Mouse (Mus musculus) midbrain, embryonic 10.5 days (tissue): ENCODE results near the gene Plekha7. TPM values are rescaled to one million over a fixed set of nuclear protein-coding genes. Genes with fewer than 3 reads are reported as not detected.

Source experiments
- DNase-seq: peaks from one replicate; pipeline ENCODE4 v3.0.0-alpha.2; 2017; ENCODE audit warnings: low spot score
- H3K27ac ChIP-seq: fragments of 300-500 bp; sonication (generic); replicated peaks from 2 replicates; pipeline ENCODE4 v1.5.1; 2016; ENCODE audit warnings: mild to moderate bottlenecking
- H3K27me3 ChIP-seq: fragments of 300-500 bp; sonication (generic); 2 replicates; pipeline ENCODE4 v1.6.1; 2016; ENCODE audit warnings: low read depth, mild to moderate bottlenecking; ENCODE audit not compliant: poor library complexity, severe bottlenecking
- H3K36me3 ChIP-seq: fragments of 300-500 bp; sonication (generic); 2 replicates; pipeline ENCODE4 v1.6.1; 2016; ENCODE audit warnings: mild to moderate bottlenecking, moderate library complexity
- H3K4me1 ChIP-seq: fragments of 300-500 bp; sonication (generic); 2 replicates; pipeline ENCODE4 v1.6.1; 2016
- H3K4me3 ChIP-seq: fragments of 300-500 bp; sonication (generic); 2 replicates; pipeline ENCODE4 v1.5.1; 2016; ENCODE audit warnings: mild to moderate bottlenecking, moderate library complexity
- H3K9me3 ChIP-seq: fragments of 300-500 bp; sonication (generic); replicated peaks from 2 replicates; pipeline ENCODE4 v1.6.1; 2016; ENCODE audit warnings: mild to moderate bottlenecking
- whole genome bisulfite sequencing: fragments of 180-500 bp; shearing (Covaris S2); methylation state at CpG from one replicate; pipeline ENCODE4 v1.1.7; 2016; 5-methylcytosine and 5-hydroxymethylcytosine counted together
- polyA plus RNA-seq: library from polyadenylated mRNA; unstranded; fragments of >200 nt; fragmentation: Nextera tagmentation; extraction: Ambion mirVana; gene quantifications from 2 replicates; pipeline ENCODE4 v1.2.1, GENCODE M21; 2016

Gene Plekha7
- polyA plus RNA-seq, 1 experiment from 2014 or later, result 25.5 TPM

DNA sequence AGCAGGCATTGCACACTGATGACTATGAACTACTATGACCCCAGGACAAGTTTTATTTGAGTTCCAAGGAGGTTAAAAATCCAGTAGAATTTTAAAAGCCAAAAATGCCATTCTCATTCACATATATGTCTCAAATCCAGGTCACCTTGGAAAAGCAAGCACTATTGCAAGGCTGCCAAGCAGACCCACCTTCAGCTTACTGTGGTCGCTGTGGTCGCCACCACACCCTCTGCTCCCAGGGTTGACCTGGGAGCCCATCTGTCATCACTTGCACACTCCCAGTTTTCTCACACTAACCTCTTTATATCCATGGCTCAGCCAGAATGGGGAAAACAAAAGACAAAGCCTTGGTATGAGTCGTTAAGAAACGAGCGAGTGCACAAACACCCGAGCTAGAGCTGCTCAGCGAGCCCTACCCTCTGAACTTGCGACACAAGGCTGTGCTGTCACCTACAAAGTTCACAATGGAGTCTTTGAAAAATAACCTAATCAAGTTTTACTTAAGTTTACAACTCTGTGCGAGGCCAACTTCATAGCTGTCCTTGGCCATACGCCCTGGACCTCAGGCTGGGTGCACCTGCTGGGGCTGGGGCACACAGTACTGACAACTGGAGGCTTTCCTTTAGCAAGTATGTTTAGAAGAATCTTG, 106.0 kb downstream of the Plekha7 start:
- WGBS, result 89% methylated on average over 10 of the region's 10 CpGs
- no peak for DNase-seq
- H3K27ac ChIP-seq, result no peak overlapping the region
- H3K4me1 ChIP-seq, result peaks cover 20% of the 10 kb centered on the region
- no peak overlapping the region for H3K4me3 ChIP-seq
- no peaks in the 10 kb centered on the region for H3K36me3 ChIP-seq
- no peaks in the 10 kb centered on the region for H3K27me3 ChIP-seq
- H3K9me3 ChIP-seq, result no peaks in the 10 kb centered on the region

DNA sequence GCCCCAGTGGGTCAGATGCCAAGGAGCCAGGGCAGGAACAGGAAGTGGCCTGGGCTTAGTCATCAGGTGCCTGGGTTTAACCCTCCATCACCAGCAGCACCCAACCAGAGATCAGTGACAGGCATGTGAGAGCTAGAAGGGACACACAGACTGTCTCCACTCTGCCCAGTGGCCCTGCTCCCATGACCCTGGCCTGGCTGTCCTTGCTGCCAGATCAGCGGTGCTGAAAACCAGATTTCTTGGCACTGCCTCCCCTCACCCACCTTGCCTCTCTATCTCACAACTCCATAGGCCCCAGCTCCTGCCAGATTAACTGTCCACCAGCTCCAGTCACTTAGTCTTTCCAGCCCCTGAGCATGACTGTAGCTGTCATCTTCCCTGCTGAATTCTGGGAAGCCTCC, 107.2 kb downstream of the Plekha7 start:
- Histone ChIP-seq H3K4me3 (no peak overlapping the region), H3K36me3 (no peaks in the 10 kb centered on the region), H3K4me1 (peaks cover 27% of the 10 kb centered on the region), H3K9me3 (no peaks in the 10 kb centered on the region), H3K27me3 (no peaks in the 10 kb centered on the region), H3K27ac (no peak overlapping the region)
- DNase-seq, result no peak
- WGBS, result 91% methylated on average over 1 of the region's 1 CpGs

DNA sequence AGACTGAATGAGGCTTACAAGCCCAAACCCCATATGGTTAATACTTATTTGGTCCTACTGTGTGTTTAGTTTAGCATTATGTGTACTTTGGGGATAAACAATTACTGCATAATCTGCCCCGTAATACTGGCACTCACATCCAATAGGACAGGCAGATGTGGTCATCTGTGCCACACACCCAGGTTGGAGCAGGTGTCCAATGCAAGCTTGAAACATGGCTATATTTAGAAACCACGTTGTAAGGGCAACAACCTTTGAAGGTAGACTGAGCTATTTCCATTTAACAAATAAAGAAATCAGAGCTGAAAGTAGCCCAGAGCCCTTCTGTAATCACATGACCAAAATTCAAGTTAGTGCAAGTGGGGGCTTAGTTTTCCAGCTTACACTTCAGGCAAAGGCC, 107.6 kb downstream of the Plekha7 start:
- DNase-seq, result no peak
- Histone ChIP-seq H3K4me1 (peaks cover 27% of the 10 kb centered on the region), H3K4me3 (no peak overlapping the region)

DNA sequence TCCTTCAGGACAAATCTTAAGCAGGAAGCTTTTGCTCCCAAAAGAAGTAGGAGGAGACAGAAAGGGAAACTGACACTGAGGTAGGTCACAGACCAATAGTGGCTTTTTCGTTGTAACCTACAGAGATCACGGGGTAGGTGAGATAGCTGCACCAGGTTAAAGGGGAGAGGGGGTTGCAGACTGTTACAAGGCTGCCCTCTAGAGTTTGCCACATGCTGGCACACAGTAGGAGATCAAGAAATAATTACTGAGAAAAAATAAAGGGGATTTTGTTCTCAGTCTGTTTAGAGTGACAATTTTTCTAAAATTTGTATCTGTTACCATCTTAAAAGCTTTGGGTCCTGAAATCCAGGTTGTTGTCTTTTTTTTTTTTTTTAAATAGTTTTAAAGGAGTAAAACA, 109.3 kb downstream of the Plekha7 start:
- WGBS, result 48% methylated on average over 2 of the region's 2 CpGs
- no peak overlapping the region; the same call in 1 of the 2 replicates for H3K27ac ChIP-seq
- no peaks in the 10 kb centered on the region for H3K9me3 ChIP-seq
- peaks cover 28% of the 10 kb centered on the region for H3K4me1 ChIP-seq
- no peak overlapping the region for H3K4me3 ChIP-seq
- H3K27me3 ChIP-seq, result no peaks in the 10 kb centered on the region
- no peaks in the 10 kb centered on the region for H3K36me3 ChIP-seq
- no peak for DNase-seq

More for the DNA sequence above, 107.6 kb downstream of the Plekha7 start:
- no peaks in the 10 kb centered on the region for H3K27me3 ChIP-seq
- H3K36me3 ChIP-seq, result no peaks in the 10 kb centered on the region
- H3K27ac ChIP-seq, result no peak overlapping the region
- 88% methylated on average over 2 of the region's 2 CpGs for WGBS
- no peaks in the 10 kb centered on the region for H3K9me3 ChIP-seq

DNA sequence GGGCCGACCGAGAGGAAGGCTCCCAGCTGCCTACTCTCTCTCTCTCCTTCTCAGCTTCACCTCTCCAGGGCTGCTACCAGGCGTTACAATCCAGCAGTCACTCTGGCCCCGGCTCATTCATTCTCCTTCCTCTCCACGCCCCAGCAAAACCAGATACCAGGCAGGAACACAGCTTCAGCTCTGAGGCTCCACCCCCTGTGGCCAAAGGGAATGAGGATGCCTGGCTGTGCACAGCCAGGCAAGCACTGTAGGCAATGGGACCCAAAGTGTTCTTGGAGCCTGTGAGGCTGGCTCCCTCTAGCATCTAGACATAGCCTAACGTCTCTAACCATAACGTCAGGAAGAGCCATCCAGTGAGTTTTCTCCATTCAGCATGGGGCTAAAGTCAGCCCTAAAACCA, 109.8 kb downstream of the Plekha7 start:
- Histone ChIP-seq H3K27ac (no peak overlapping the region; the same call in 1 of the 2 replicates), H3K4me3 (no peak overlapping the region), H3K27me3 (no peaks in the 10 kb centered on the region), H3K4me1 (peaks cover 31% of the 10 kb centered on the region), H3K36me3 (no peaks in the 10 kb centered on the region), H3K9me3 (no peaks in the 10 kb centered on the region)
- WGBS, result 28% methylated on average over 7 of the region's 7 CpGs
- DNase-seq, result no peak

DNA sequence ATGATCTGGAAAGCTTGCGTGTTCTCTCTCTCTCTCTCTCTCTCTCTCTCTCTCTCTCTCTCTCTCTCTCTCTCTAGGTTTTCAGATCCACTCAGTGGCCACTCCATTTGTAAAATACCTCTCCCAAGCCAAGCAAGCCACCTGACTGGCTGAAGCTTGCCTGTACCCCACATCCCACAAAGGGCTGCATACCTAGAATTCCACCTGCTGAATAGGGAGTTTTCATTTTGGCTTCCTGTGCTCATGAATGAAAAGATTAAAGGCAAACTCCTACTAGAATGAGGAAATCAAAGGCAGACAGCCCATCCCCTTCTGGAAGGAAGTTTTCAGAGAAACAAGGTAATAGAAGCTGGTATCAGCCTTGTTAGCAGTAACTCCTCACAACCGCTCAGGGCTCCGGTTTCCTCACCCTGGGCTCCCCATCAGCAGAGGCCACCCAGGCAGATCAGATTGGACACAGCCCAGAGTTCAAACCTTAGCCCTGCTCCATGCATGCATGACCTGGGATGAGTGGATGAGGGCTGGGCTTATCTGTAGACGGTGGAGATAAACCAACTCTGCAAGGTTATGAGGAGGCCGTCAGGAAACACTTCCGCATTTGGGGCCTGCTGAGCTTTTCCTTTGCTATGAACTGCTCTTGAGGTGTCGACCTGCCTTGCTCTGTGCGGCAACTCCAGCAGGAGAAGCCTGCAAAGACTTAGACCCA, 111.0 kb downstream of the Plekha7 start:
- no peaks in the 10 kb centered on the region for H3K9me3 ChIP-seq
- no peak for DNase-seq
- H3K36me3 ChIP-seq, result no peaks in the 10 kb centered on the region
- 65% methylated on average over 8 of the region's 8 CpGs for WGBS
- H3K4me1 ChIP-seq, result peaks cover 36% of the 10 kb centered on the region
- no peaks in the 10 kb centered on the region for H3K27me3 ChIP-seq
- H3K27ac ChIP-seq, result 0 out of 2 replicates have a peak overlapping the region, but pooled peaks have one; percentile 57
- no peak overlapping the region for H3K4me3 ChIP-seq

DNA sequence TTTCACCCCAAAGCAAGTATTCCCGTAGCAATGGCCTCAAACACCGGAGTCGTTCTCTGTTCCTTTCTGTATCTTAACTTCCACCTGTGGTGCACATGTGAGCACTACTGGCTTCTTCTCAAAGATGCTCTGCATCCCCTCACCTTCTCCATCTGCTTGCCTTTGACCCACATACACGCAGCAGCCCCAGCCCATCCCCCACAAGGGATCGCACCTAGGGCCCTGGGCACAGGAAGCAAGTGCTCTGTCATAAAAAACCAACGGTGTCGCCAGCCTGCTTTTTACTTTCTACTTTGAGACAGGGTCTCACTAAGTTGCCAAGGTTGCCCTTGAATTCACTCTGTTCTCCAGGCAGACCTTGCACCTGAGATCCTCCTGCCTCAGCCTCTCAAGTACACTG, 113.2 kb downstream of the Plekha7 start:
- no peaks in the 10 kb centered on the region for H3K27me3 ChIP-seq
- H3K36me3 ChIP-seq, result no peaks in the 10 kb centered on the region
- DNase-seq, result no peak
- H3K4me3 ChIP-seq, result no peak overlapping the region
- 90% methylated on average over 7 of the region's 7 CpGs for WGBS
- H3K9me3 ChIP-seq, result no peaks in the 10 kb centered on the region
- peaks cover 57% of the 10 kb centered on the region for H3K4me1 ChIP-seq
- no peak overlapping the region for H3K27ac ChIP-seq

DNA sequence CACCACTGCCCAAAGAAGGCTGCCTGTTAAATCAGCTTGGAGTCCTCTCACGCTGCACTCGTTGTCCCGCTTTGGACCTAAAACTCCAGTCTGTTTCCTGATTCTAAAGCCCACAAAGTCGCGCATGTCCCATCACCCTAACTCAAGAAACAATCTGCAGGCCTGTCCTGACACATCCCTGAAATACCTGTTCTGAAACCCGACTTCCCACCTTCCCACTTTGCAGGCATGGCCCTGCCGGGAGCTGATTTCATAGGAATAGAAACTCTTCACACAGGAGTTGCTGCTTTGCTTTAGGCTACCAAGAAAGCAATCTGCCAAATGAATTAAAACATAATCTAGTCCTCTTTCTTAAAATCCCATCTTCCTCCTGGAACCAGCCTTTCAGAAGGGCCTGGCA, 115.2 kb downstream of the Plekha7 start:
- 91% methylated on average over 7 of the region's 7 CpGs for WGBS
- Histone ChIP-seq H3K4me1 (peaks cover 56% of the 10 kb centered on the region), H3K27ac (0 out of 2 replicates have a peak overlapping the region, but pooled peaks have one; percentile 1), H3K36me3 (peaks cover 9% of the 10 kb centered on the region), H3K27me3 (no peaks in the 10 kb centered on the region), H3K9me3 (no peaks in the 10 kb centered on the region), H3K4me3 (no peak overlapping the region)
- no peak for DNase-seq

DNA sequence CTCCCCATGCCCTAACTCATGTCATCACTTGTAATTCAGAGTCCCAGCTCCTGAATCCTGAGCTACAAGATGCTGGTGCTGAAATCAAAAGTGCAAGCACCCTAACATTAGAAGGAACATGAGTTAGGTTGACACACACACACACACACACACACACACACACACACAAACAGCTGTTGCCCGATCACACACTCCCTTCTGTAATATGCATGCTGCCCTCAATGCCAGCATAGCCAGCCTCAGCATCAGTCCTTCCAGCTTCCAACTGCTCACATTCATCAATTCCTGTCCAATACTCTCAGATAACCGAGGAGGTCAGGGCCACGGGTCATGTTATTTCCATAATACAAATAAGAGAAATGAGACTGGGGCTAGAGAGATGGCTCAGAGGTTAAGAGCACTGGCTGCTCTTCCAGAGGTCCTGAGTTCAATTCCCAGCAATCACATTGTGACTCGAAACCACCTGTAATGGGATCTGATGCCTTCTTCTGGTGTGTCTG, 116.0 kb downstream of the Plekha7 start:
- WGBS, result 77% methylated on average over 4 of the region's 4 CpGs
- Histone ChIP-seq H3K9me3 (no peaks in the 10 kb centered on the region), H3K27me3 (no peaks in the 10 kb centered on the region), H3K4me1 (peaks cover 50% of the 10 kb centered on the region), H3K27ac (peak overlapping the region; percentile 76; the same call in 1 of the 2 replicates), H3K4me3 (no peak overlapping the region), H3K36me3 (peaks cover 18% of the 10 kb centered on the region)
- DNase-seq, result no peak

DNA sequence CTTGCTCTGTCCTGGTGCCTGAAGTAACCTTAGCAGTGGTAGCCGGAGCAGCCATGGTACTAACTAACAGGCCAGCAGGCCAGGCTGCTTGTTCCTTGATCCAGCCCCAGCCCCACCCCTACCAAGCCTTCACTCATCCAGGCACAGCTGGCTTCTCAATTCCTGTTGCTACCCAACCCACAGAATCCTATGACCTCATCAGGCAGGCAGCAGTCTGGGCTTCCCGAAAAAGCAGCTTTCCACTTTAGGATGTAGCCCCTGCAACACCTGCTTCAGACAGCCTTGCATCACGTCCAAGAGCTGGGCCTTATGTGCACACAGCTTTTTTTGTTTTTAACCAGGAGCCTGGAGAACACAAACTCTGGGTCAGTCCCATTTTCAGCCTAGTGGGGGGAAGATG, 117.0 kb downstream of the Plekha7 start:
- Histone ChIP-seq H3K9me3 (no peaks in the 10 kb centered on the region), H3K4me3 (no peak overlapping the region), H3K36me3 (peaks cover 22% of the 10 kb centered on the region), H3K4me1 (peaks cover 50% of the 10 kb centered on the region), H3K27ac (peak overlapping the region; percentile 76), H3K27me3 (no peaks in the 10 kb centered on the region)
- DNase-seq, result peak; percentile 61
- 27% methylated on average over 3 of the region's 3 CpGs for WGBS

DNA sequence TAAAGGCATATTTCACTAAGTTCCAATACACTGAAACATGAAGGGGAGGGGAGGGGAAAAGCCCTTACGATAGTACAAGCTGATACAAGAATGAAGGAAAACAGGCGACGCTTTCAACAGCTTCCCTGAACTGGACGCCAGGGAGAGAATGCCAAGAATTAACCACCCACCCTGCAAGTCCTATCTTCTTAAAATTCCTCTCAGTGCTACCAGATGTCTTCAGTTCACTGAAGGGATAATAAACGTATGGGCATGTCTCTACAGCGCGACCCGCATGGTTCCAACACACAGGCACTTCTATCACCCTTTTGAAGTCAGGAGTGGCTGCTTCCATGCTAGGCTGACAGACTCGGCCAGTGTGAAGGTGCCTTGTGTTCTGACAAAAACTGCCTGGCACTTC, 118.5 kb downstream of the Plekha7 start:
- DNase-seq, result no peak
- no peak overlapping the region; the same call in 1 of the 2 replicates for H3K27ac ChIP-seq
- no peak overlapping the region for H3K4me3 ChIP-seq
- WGBS, result 76% methylated on average over 9 of the region's 9 CpGs
- peaks cover 64% of the 10 kb centered on the region for H3K4me1 ChIP-seq
- H3K9me3 ChIP-seq, result no peaks in the 10 kb centered on the region
- H3K27me3 ChIP-seq, result no peaks in the 10 kb centered on the region
- H3K36me3 ChIP-seq, result peaks cover 22% of the 10 kb centered on the region

DNA sequence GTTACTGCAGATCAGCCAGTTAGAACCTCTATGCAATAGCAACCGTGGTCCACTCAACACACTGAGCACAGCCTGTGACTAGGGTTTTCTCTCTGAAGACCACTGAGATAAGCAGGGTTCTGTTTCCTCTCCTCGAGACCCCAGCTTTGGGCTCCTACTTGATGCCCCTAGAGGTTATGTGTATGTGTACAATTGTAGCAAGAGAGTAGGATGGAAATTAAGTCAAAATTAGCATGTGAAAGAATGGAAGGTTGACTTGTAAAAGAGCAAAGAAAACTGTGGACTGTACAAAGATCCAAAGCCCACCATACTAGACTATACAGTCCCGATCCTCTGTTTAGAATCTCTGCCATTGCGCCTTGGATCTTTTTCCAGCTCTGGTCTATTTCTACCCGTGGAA, 119.8 kb downstream of the Plekha7 start:
- no peak overlapping the region for H3K27ac ChIP-seq
- H3K4me3 ChIP-seq, result no peak overlapping the region
- no peaks in the 10 kb centered on the region for H3K9me3 ChIP-seq
- peaks cover 22% of the 10 kb centered on the region for H3K36me3 ChIP-seq
- H3K4me1 ChIP-seq, result peaks cover 73% of the 10 kb centered on the region
- H3K27me3 ChIP-seq, result no peaks in the 10 kb centered on the region
- 93% methylated on average over 5 of the region's 5 CpGs for WGBS
- DNase-seq, result no peak

DNA sequence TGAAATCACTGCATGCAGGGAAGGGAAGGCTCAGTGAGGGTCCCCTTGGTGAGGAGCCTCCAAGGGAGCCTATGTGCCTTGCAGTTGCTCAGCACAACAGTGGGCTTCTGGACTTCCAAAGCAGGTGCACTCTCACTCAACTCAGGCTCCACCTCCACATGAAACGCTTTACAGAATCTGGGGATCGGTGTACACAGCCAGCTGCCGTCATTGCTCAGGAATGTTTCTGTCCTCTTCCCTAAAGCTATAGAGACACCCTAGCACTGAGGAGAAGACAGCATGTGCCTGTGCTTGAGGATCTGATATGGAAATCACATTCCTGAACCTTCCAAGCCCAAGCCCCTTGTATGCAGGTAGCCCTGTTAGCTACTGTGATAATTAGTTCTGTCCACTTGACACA, 120.7 kb downstream of the Plekha7 start:
- Histone ChIP-seq H3K36me3 (peaks cover 22% of the 10 kb centered on the region), H3K4me3 (no peak overlapping the region), H3K4me1 (peaks cover 70% of the 10 kb centered on the region), H3K27ac (no peak overlapping the region), H3K27me3 (no peaks in the 10 kb centered on the region), H3K9me3 (no peaks in the 10 kb centered on the region)
- WGBS, result 88% methylated on average over 3 of the region's 3 CpGs
- DNase-seq, result no peak
